Mouse (Mus musculus) cerebellum, adult 2 months (tissue): ENCODE data around the gene Gpc6.

Experiments
- CTCF ChIP-seq: fragments of 200-500 bp; IDR thresholded peaks from 2 replicates; pipeline ENCODE4 v1.5.1; 2011; ENCODE audit warnings: low read depth, mild to moderate bottlenecking, control low read depth, low read length, moderate library complexity, borderline replicate concordance; ENCODE audit not compliant: insufficient read depth
- POLR2A ChIP-seq: fragments of 200-500 bp; IDR thresholded peaks from 2 replicates; pipeline ENCODE4 v1.6.1; 2011; ENCODE audit warnings: low read length, control low read depth, borderline replicate concordance; ENCODE audit not compliant: insufficient read depth

DNA sequence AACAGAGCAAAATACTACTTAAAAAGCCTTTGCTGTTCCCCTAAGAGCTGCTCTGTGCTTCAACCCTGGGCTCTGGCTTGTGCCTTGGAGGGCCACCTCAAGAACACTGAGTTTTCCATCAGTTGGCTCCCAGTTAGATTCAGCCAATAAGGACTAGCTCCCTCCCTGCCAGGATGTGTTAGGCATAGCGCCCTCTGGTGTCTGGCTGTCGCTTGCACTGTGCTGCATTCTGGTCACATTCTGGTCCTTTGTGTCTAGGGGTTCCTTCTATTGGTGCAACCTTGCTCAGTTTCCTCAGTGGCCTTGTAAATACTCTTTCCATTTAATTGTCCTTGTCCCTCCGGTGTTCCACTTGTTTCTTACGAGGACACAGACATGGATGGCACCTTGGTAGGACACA, 1037.3 kb downstream of the Gpc6 start:
- TF ChIP-seq POLR2A (no peak), CTCF (peak; percentile 29; the same call in 1 of the 2 replicates)
